Mouse (Mus musculus) lung, postnatal 0 days (tissue): ENCODE data around the gene Wwtr1.

Experiments
- CTCF ChIP-seq: IDR thresholded peaks from 2 replicates; pipeline ENCODE4 v1.5.1; 2016; ENCODE audit warnings: antibody characterized with exemption, mild to moderate bottlenecking
- EP300 ChIP-seq: IDR thresholded peaks from 2 replicates; pipeline ENCODE4 v1.6.1; 2016; ENCODE audit warnings: antibody characterized with exemption, mild to moderate bottlenecking, control low read depth

GRCm38 (mm10) chr3:57558761-57559160 is 16.9 kb downstream of the Wwtr1 start:
- TF ChIP-seq CTCF (no peak), EP300 (no peak)
